Mouse (Mus musculus) stomach, embryonic 14.5 days (tissue): ENCODE data around the gene Gm49322. TPM values are rescaled to one million over a fixed set of nuclear protein-coding genes. Genes with fewer than 3 reads are reported as not detected.

ENCODE experiments used
- ATAC-seq: fragments of 200-750 bp; cut with Nextera tagmentation; 2 replicates; pipeline ENCODE4 v1.8.0; 2017; ENCODE audit warnings: low read depth, moderate TSS enrichment; ENCODE audit not compliant: insufficient number of reproducible peaks, insufficient read depth, low FRiP score
- H3K27ac ChIP-seq: fragments of 300-500 bp; sonication (generic); 2 replicates; pipeline ENCODE4 v1.5.1; 2014; ENCODE audit warnings: mild to moderate bottlenecking, low read length, moderate library complexity, mixed read lengths
- H3K27me3 ChIP-seq: fragments of 300-500 bp; sonication (generic); 2 replicates; pipeline ENCODE4 v1.6.1; 2014; ENCODE audit warnings: low read length, control low read depth, mixed read lengths; ENCODE audit not compliant: control insufficient read depth, insufficient read depth
- H3K36me3 ChIP-seq: fragments of 300-500 bp; sonication (generic); 2 replicates; pipeline ENCODE4 v1.6.1; 2014; ENCODE audit warnings: mild to moderate bottlenecking, control low read depth, low read length, moderate library complexity, mixed read lengths; ENCODE audit not compliant: control insufficient read depth, insufficient read depth
- H3K4me1 ChIP-seq: fragments of 300-500 bp; sonication (generic); 2 replicates; pipeline ENCODE4 v1.6.1; 2014; ENCODE audit warnings: low read length, control low read depth, mixed read lengths; ENCODE audit not compliant: control insufficient read depth, insufficient read depth
- H3K4me2 ChIP-seq: fragments of 300-500 bp; sonication (generic); replicated peaks from 2 replicates; pipeline ENCODE4 v1.6.1; 2014; ENCODE audit warnings: low read depth, low read length, control low read depth
- H3K4me3 ChIP-seq: fragments of 300-500 bp; sonication (generic); 2 replicates; pipeline ENCODE4 v1.5.1; 2014; ENCODE audit warnings: low read depth, low read length, control low read depth
- H3K9ac ChIP-seq: fragments of 300-500 bp; sonication (generic); replicated peaks from 2 replicates; pipeline ENCODE4 v1.6.1; 2014; ENCODE audit warnings: low read depth, mild to moderate bottlenecking, control low read depth, low read length, moderate library complexity, mixed read lengths
- H3K9me3 ChIP-seq: fragments of 300-500 bp; sonication (generic); 2 replicates; pipeline ENCODE4 v1.6.1; 2016; ENCODE audit warnings: low read depth, low read length, control low read depth; ENCODE audit not compliant: control insufficient read depth
- WGBS: fragments of 180-500 bp; shearing (Covaris S2); extraction: QIAGEN DNeasy Blood & Tissue Kit; methylation state at CpG from one replicate; pipeline ENCODE4 v1.1.7; 2014; 5-methylcytosine and 5-hydroxymethylcytosine counted together
- polyA plus RNA-seq: library from polyadenylated mRNA; unstranded; fragments of >200 nt; fragmentation: Nextera tagmentation; extraction: Ambion mirVana; gene quantifications from 2 replicates; pipeline ENCODE4 v1.2.1, GENCODE M21; 2014

The Gm49322 gene
- polyA plus RNA-seq, 1 experiment from 2014 or later: 1.5 TPM

GRCm38 (mm10) chr10:80621940-80622660, 16.3 kb downstream of the Gm49322 start:
- H3K4me3 ChIP-seq: peak overlapping the region; percentile 86
- peaks cover 13% of the 10 kb centered on the region for H3K4me1 ChIP-seq
- under 1% methylated on average over 64 of the region's 64 CpGs for WGBS

GRCm38 (mm10) chr10:80622661-80623456, 17.0 kb downstream of the Gm49322 start, which contains the start of gene Csnk1g2:
Gene Csnk1g2 (plus strand): TSS chr10:80622838.
- 0 out of 2 replicates have a peak, but pooled peaks have one; percentile 2 for ATAC-seq
- Histone ChIP-seq H3K9ac (peak within 1 kb of the TSS; percentile 90), H3K9me3 (no peaks in the 10 kb centered on the region), H3K36me3 (no peaks in the 10 kb centered on the region; the same call in 1 of the 2 replicates), H3K4me2 (peak within 1 kb of the TSS; percentile 86), H3K27me3 (no peaks in the 10 kb centered on the region), H3K27ac (peak within 1 kb of the TSS; percentile 95), H3K4me3 (peak within 1 kb of the TSS; percentile 86), H3K4me1 (peaks cover 20% of the 10 kb centered on the region)
- WGBS: under 1% methylated on average over 74 of the region's 85 CpGs

More at GRCm38 (mm10) chr10:80621940-80622660, 16.3 kb downstream of the Gm49322 start:
- no peaks in the 10 kb centered on the region for H3K9me3 ChIP-seq
- peak overlapping the region; percentile 86 for H3K4me2 ChIP-seq
- H3K27me3 ChIP-seq: no peaks in the 10 kb centered on the region
- H3K36me3 ChIP-seq: no peaks in the 10 kb centered on the region; the same call in 1 of the 2 replicates
- peak overlapping the region; percentile 95 for H3K27ac ChIP-seq
- ATAC-seq: peak; percentile 96
- H3K9ac ChIP-seq: peak overlapping the region; percentile 33

GRCm38 (mm10) chr10:80623457-80624191, 17.8 kb downstream of the Gm49322 start:
- 10% methylated on average over 15 of the region's 15 CpGs for WGBS
- peak overlapping the region; percentile 88 for H3K27ac ChIP-seq
- no peaks in the 10 kb centered on the region for H3K9me3 ChIP-seq
- no peak for ATAC-seq
- peak overlapping the region; percentile 86 for H3K4me3 ChIP-seq
- H3K27me3 ChIP-seq: no peaks in the 10 kb centered on the region
- H3K4me2 ChIP-seq: peak overlapping the region; percentile 86
- peak overlapping the region; percentile 90 for H3K9ac ChIP-seq
- no peaks in the 10 kb centered on the region; the same call in 1 of the 2 replicates for H3K36me3 ChIP-seq
- peaks cover 24% of the 10 kb centered on the region for H3K4me1 ChIP-seq

GRCm38 (mm10) chr10:80625764-80626163, 19.9 kb downstream of the Gm49322 start:
- ATAC-seq: no peak
- Histone ChIP-seq H3K9ac (no peak overlapping the region), H3K27me3 (no peaks in the 10 kb centered on the region), H3K27ac (no peak overlapping the region), H3K4me2 (no peak overlapping the region), H3K9me3 (no peaks in the 10 kb centered on the region), H3K4me1 (peaks cover 27% of the 10 kb centered on the region), H3K36me3 (peaks cover 5% of the 10 kb centered on the region; the same call in 1 of the 2 replicates), H3K4me3 (no peak overlapping the region)
- WGBS: 88% methylated on average over 4 of the region's 4 CpGs

- H3K9ac ChIP-seq: no peak overlapping the region
- H3K36me3 ChIP-seq: peaks cover 7% of the 10 kb centered on the region; the same call in 1 of the 2 replicates
- H3K27ac ChIP-seq: no peak overlapping the region
- ATAC-seq: peak; percentile 33; the same call in 1 of the 2 replicates
- H3K4me3 ChIP-seq: no peak overlapping the region
- peaks cover 22% of the 10 kb centered on the region for H3K4me1 ChIP-seq
- H3K27me3 ChIP-seq: no peaks in the 10 kb centered on the region
- 17% methylated on average over 2 of the region's 2 CpGs for WGBS
- no peaks in the 10 kb centered on the region for H3K9me3 ChIP-seq
- no peak overlapping the region for H3K4me2 ChIP-seq
These were observed 21.9 kb downstream of the Gm49322 start for GRCm38 (mm10) chr10:80627685-80628084.

- WGBS: 87% methylated on average over 9 of the region's 9 CpGs
- ATAC-seq: no peak
- H3K27ac ChIP-seq: no peak overlapping the region
These were observed 23.1 kb downstream of the Gm49322 start for GRCm38 (mm10) chr10:80628925-80629324.

GRCm38 (mm10) chr10:80635345-80635744, 29.5 kb downstream of the Gm49322 start:
- no peak overlapping the region for H3K9ac ChIP-seq
- H3K4me1 ChIP-seq: no peaks in the 10 kb centered on the region
- no peak overlapping the region for H3K27ac ChIP-seq
- no peaks in the 10 kb centered on the region for H3K9me3 ChIP-seq
- no peak overlapping the region for H3K4me3 ChIP-seq
- peaks cover 56% of the 10 kb centered on the region for H3K36me3 ChIP-seq
- no peak overlapping the region for H3K4me2 ChIP-seq
- no peak for ATAC-seq
- no peaks in the 10 kb centered on the region for H3K27me3 ChIP-seq
- whole genome bisulfite sequencing: 73% methylated on average over 6 of the region's 6 CpGs

More at GRCm38 (mm10) chr10:80628925-80629324, 23.1 kb downstream of the Gm49322 start:
- Histone ChIP-seq H3K4me3 (no peak overlapping the region), H3K4me2 (no peak overlapping the region), H3K9me3 (no peaks in the 10 kb centered on the region), H3K36me3 (peaks cover 7% of the 10 kb centered on the region; the same call in 1 of the 2 replicates), H3K27me3 (no peaks in the 10 kb centered on the region), H3K9ac (no peak overlapping the region), H3K4me1 (peaks cover 19% of the 10 kb centered on the region)

GRCm38 (mm10) chr10:80646936-80647335, 41.1 kb downstream of the Gm49322 start:
- Histone ChIP-seq H3K27me3 (no peaks in the 10 kb centered on the region), H3K4me1 (no peaks in the 10 kb centered on the region), H3K4me3 (no peak overlapping the region), H3K9me3 (no peaks in the 10 kb centered on the region), H3K9ac (no peak overlapping the region), H3K36me3 (peaks cover 44% of the 10 kb centered on the region), H3K4me2 (no peak overlapping the region), H3K27ac (no peak overlapping the region)
- 91% methylated on average over 10 of the region's 10 CpGs for whole genome bisulfite sequencing
- ATAC-seq: no peak
